ENCODE assay signal across 28 mouse cellular contexts in the genomic region with DNA sequence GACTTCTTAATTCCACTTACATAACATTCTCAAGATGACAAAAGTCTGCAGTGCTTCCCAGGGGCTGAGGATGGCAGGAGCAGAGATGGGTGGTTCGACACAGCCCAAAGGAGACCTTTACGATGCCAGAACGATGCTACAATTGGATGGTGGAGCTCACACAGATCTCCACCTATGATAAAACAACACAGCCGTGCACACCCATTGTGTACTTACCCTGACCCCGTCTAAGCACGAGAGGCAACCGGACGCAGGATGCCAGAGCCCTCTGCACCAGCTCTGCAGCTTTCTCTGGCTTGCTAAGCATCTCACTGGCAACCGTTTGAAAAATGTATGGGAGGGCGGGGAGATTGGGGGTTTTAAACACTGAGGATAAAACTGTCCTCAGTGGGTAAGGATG. TPM values are rescaled to one million over a fixed set of nuclear protein-coding genes. Genes with fewer than 3 reads are reported as not detected.
A peak's percentile ranks its signal among the peaks of the same experiment; 100 is the strongest.
DNase-seq lines count a peak whose midpoint lies in the region; ATAC-seq and TF ChIP-seq lines count a peak whose summit lies in the region.
"Had no signal": no experiment of that assay in that cellular context is flagged by ENCODE, and none has a peak within 500 bp of the region (broad histone marks: within the 10 kb centered on the region; RNA-seq: fewer than 3 reads in every experiment).

No protein-coding gene starts in this region.

- H3K36me3 ChIP-seq in forebrain, embryonic 12.5 days (replicated peaks), result no peaks in the 10 kb centered on the region
- H3K36me3 ChIP-seq in heart, embryonic 11.5 days (ENCODE audit: control insufficient read depth, insufficient read depth, low read length), result no peaks in the 10 kb centered on the region
- H3K36me3 ChIP-seq: embryonic facial prominence, embryonic 10.5 days; embryonic facial prominence, embryonic 13.5 days; heart, embryonic 12.5 days; heart, embryonic 15.5 days; hindbrain, embryonic 10.5 days; hindbrain, embryonic 13.5 days had no signal

- H3K4me3 ChIP-seq in layer of hippocampus, adult 2 months, result no peak overlapping the region
- no peak overlapping the region for H3K4me3 ChIP-seq in olfactory bulb, adult 2 months (ENCODE audit: insufficient read depth, low read depth, low read length)
- no peak overlapping the region for H3K4me3 ChIP-seq in forebrain, embryonic 12.5 days (replicated peaks)
- H3K4me3 ChIP-seq in heart, embryonic 11.5 days (ENCODE audit: low read depth, low read length), result no peak overlapping the region
- H3K4me3 ChIP-seq: embryonic facial prominence, embryonic 10.5 days; embryonic facial prominence, embryonic 13.5 days; erythroblast, embryonic 14.5 days; forebrain, embryonic 13.5 days; heart, embryonic 12.5 days; heart, embryonic 15.5 days; hindbrain, embryonic 10.5 days; hindbrain, embryonic 13.5 days had no signal

- WGBS in olfactory bulb, adult 2 months, result 47% methylated on average over 10 of the region's 10 CpGs
- 83% methylated on average over 10 of the region's 10 CpGs for WGBS in forebrain, embryonic 12.5 days
- WGBS in heart, embryonic 11.5 days (ENCODE audit: insufficient replicate concordance), result 81% methylated on average over 10 of the region's 10 CpGs

- ATAC-seq in activated CD4-positive, CD25-positive, alpha-beta regulatory T cell, adult 4 months, result peak; percentile 74
- no peak for ATAC-seq in forebrain, embryonic 12.5 days (ENCODE audit: low FRiP score)
- no peak for ATAC-seq in heart, embryonic 11.5 days (replicated peaks; ENCODE audit: insufficient number of reproducible peaks, low FRiP score, low TSS enrichment)
- ATAC-seq: forebrain, embryonic 13.5 days; forebrain, embryonic 16.5 days; hindbrain, embryonic 16.5 days had no signal

- H3K9ac ChIP-seq in forebrain, embryonic 12.5 days, result no peak overlapping the region
- H3K9ac ChIP-seq in heart, embryonic 11.5 days (ENCODE audit: low read depth, low read length), result no peak overlapping the region
- H3K9ac ChIP-seq: embryonic facial prominence, embryonic 13.5 days; forebrain, embryonic 13.5 days; heart, embryonic 12.5 days; heart, embryonic 15.5 days; hindbrain, embryonic 13.5 days had no signal

- peaks cover 26% of the 10 kb centered on the region for H3K4me1 ChIP-seq in olfactory bulb, adult 2 months (ENCODE audit: control insufficient read depth, insufficient read depth, low read length)
- no peaks in the 10 kb centered on the region for H3K4me1 ChIP-seq in forebrain, embryonic 12.5 days
- no peaks in the 10 kb centered on the region for H3K4me1 ChIP-seq in heart, embryonic 11.5 days (ENCODE audit: control insufficient read depth, insufficient read depth, low read length)
- H3K4me1 ChIP-seq: embryonic facial prominence, embryonic 10.5 days; forebrain, embryonic 13.5 days; heart, embryonic 12.5 days; hindbrain, embryonic 13.5 days had no signal

- no peaks in the 10 kb centered on the region for H3K27me3 ChIP-seq in forebrain, embryonic 12.5 days
- no peaks in the 10 kb centered on the region; the same call in 1 of the 2 replicates for H3K27me3 ChIP-seq in heart, embryonic 11.5 days (ENCODE audit: control insufficient read depth, insufficient read depth, low read length)
- H3K27me3 ChIP-seq: embryonic facial prominence, embryonic 13.5 days; forebrain, embryonic 13.5 days; heart, embryonic 12.5 days; heart, embryonic 15.5 days; hindbrain, embryonic 13.5 days had no signal

- no peak for TF ChIP-seq CTCF in layer of hippocampus, adult 2 months (conservative IDR thresholded peaks at IDR 0.05)
- no peak for TF ChIP-seq CTCF in olfactory bulb, adult 2 months (IDR thresholded peaks at IDR 0.05; ENCODE audit: insufficient read depth, low read depth, low read length)

- H3K4me2 ChIP-seq in forebrain, embryonic 12.5 days, result no peak overlapping the region
- no peak overlapping the region for H3K4me2 ChIP-seq in heart, embryonic 11.5 days
- H3K4me2 ChIP-seq: embryonic facial prominence, embryonic 13.5 days; forebrain, embryonic 13.5 days; heart, embryonic 12.5 days; heart, embryonic 15.5 days; hindbrain, embryonic 13.5 days had no signal

- H3K9me3 ChIP-seq in forebrain, embryonic 12.5 days, result no peaks in the 10 kb centered on the region
- no peaks in the 10 kb centered on the region for H3K9me3 ChIP-seq in heart, embryonic 11.5 days (replicated peaks; ENCODE audit: control insufficient read depth, low read length)
- H3K9me3 ChIP-seq: embryonic facial prominence, embryonic 10.5 days; embryonic facial prominence, embryonic 13.5 days; forebrain, embryonic 13.5 days; heart, embryonic 12.5 days; heart, embryonic 15.5 days; hindbrain, embryonic 13.5 days had no signal

- DNase-seq in layer of hippocampus, adult 2 months (ENCODE audit: low spot score in 2 of 2), result no peak
- no peak for DNase-seq in layer of hippocampus, postnatal 10 days (ENCODE audit: low spot score in 2 of 2)
- DNase-seq in induced T-regulatory cell, adult 2 months (ENCODE audit: low read depth), result peak; percentile 61
- DNase-seq in urinary bladder, postnatal 25 days (ENCODE audit: low spot score), result no peak
- DNase-seq: adrenal gland, postnatal 10 days; adrenal gland, postnatal 36 days; cerebellum, adult 11 months; cerebellum, adult 2 months; cerebellum, adult 9-11 months; cerebellum, postnatal 25 days; embryo, embryonic 11 days; gastrocnemius, postnatal 10 days; heart, postnatal 10 days; heart, postnatal 36 days had no signal

- TF ChIP-seq POLR2A in olfactory bulb, adult 2 months (IDR thresholded peaks at IDR 0.05; ENCODE audit: insufficient read depth, low read depth, low read length), result no peak

- peak overlapping the region; percentile 95 for H3K27ac ChIP-seq in layer of hippocampus, adult 2 months
- peak overlapping the region; percentile 81 for H3K27ac ChIP-seq in olfactory bulb, adult 2 months (ENCODE audit: insufficient read depth, low read depth, low read length)
- H3K27ac ChIP-seq in forebrain, embryonic 12.5 days, result no peak overlapping the region
- no peak overlapping the region for H3K27ac ChIP-seq in heart, embryonic 11.5 days (ENCODE audit: low read depth, low read length)
- H3K27ac ChIP-seq: embryonic facial prominence, embryonic 10.5 days; embryonic facial prominence, embryonic 13.5 days; forebrain, embryonic 13.5 days; heart, embryonic 15.5 days; hindbrain, embryonic 10.5 days; hindbrain, embryonic 13.5 days had no signal

RNA-seq across cellular contexts. Expression of gene Sag, which starts 8.6 kb away (rescaled TPM):
- 1 to 10 TPM; 2.0 to 2.6 TPM for total RNA-seq in layer of hippocampus, adult 2 months (2021)
- total RNA-seq in layer of hippocampus, postnatal 10 days (2021), result 1 to 10 TPM; 1.8 to 2.2 TPM
- 1 to 10 TPM; 2.7 to 5.4 TPM for polyA plus RNA-seq in activated CD4-positive, CD25-positive, alpha-beta regulatory T cell, adult 4 months (2017; shearing (Covaris generic))
- polyA plus RNA-seq in olfactory bulb, adult 2 months (2012; ENCODE audit: insufficient read depth, insufficient read length, low replicate concordance, missing spikeins), result not detected in 2 replicates
- 2.7 TPM in 2 replicates for polyA plus RNA-seq in forebrain, embryonic 12.5 days (2016; fragmentation: Nextera tagmentation; extraction: Ambion mirVana)
- polyA plus RNA-seq in heart, embryonic 11.5 days (2014; fragmentation: Nextera tagmentation; extraction: Ambion mirVana), result 1.2 and 1.5 TPM in 2 replicates
- polyA plus RNA-seq: erythroblast, embryonic 14.5 days had no signal

RNA-seq across cellular contexts. Expression of gene Dgkd, which starts 41.0 kb away (rescaled TPM):
- 100 to 1,000 TPM; 103 to 117 TPM for total RNA-seq in layer of hippocampus, adult 2 months (2021)
- total RNA-seq in layer of hippocampus, postnatal 10 days (2021), result 100 to 1,000 TPM; 119 to 134 TPM
- 10 to 100 TPM; 30.4 to 31.9 TPM for polyA plus RNA-seq in activated CD4-positive, CD25-positive, alpha-beta regulatory T cell, adult 4 months (2017; shearing (Covaris generic))
- 128 and 379 TPM in 2 replicates for polyA plus RNA-seq in olfactory bulb, adult 2 months (2012; ENCODE audit: insufficient read depth, insufficient read length, low replicate concordance, missing spikeins)
- polyA plus RNA-seq in forebrain, embryonic 12.5 days (2016; fragmentation: Nextera tagmentation; extraction: Ambion mirVana), result 43.2 and 45.8 TPM in 2 replicates
- 22.2 and 24.2 TPM in 2 replicates for polyA plus RNA-seq in heart, embryonic 11.5 days (2014; fragmentation: Nextera tagmentation; extraction: Ambion mirVana)

RNA-seq across cellular contexts. Expression of gene Atg16l1, which starts 56.4 kb away (rescaled TPM):
- total RNA-seq in layer of hippocampus, adult 2 months (2021), result 10 to 100 TPM; 66.2 to 71.9 TPM
- total RNA-seq in layer of hippocampus, postnatal 10 days (2021), result 10 to 100 TPM; 59.9 to 64.5 TPM
- polyA plus RNA-seq in activated CD4-positive, CD25-positive, alpha-beta regulatory T cell, adult 4 months (2017; shearing (Covaris generic)), result 10 to 100 TPM; 14.7 to 18.7 TPM
- not detected in 2 replicates for polyA plus RNA-seq in olfactory bulb, adult 2 months (2012; ENCODE audit: insufficient read depth, insufficient read length, low replicate concordance, missing spikeins)
- 46.6 and 51.4 TPM in 2 replicates for polyA plus RNA-seq in forebrain, embryonic 12.5 days (2016; fragmentation: Nextera tagmentation; extraction: Ambion mirVana)
- polyA plus RNA-seq in heart, embryonic 11.5 days (2014; fragmentation: Nextera tagmentation; extraction: Ambion mirVana), result 25.1 and 30.5 TPM in 2 replicates

Comparison
In these comparisons a context has a peak if more than half of its experiments do, and no peak if none do; other contexts are left out.
1. H3K27ac ChIP-seq: peak in layer of hippocampus, adult 2 months (single experiment) and olfactory bulb, adult 2 months (single experiment); none in forebrain, embryonic 12.5 days (single experiment) and heart, embryonic 11.5 days (single experiment).